Mouse (Mus musculus) thymus, postnatal 25 days (tissue): ENCODE results near the gene Fyn.

Source experiments
- DNase-seq: peaks from one replicate; pipeline ENCODE4 v3.0.0; 2022

The Fyn gene

GRCm38 (mm10) chr10:39414068-39414467 lies 45.4 kb downstream of the Fyn start:
- DNase-seq: no peak

- DNase-seq: no peak
Observed at GRCm38 (mm10) chr10:39415586-39415985, 46.9 kb downstream of the Fyn start.

DNA sequence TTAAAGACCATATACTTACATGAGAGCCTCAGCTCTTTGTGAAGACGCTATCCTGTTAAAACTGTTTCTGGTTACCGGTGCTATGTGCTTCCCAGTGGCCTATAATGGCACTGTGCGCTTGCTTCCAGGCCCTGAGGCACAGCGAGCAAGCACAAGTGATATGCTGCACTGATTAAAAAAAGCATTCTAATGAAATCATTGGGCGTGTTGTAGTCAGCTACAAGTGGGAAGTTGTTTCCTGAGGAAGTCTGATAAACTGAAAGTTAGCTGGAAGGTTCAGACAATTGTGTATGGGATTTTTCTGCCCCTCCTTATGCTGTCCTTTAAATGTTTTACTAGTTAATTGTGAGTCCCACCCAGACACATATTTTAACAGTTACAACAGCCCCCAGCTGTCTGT lies 49.0 kb downstream of the Fyn start:
- no peak for DNase-seq

DNA sequence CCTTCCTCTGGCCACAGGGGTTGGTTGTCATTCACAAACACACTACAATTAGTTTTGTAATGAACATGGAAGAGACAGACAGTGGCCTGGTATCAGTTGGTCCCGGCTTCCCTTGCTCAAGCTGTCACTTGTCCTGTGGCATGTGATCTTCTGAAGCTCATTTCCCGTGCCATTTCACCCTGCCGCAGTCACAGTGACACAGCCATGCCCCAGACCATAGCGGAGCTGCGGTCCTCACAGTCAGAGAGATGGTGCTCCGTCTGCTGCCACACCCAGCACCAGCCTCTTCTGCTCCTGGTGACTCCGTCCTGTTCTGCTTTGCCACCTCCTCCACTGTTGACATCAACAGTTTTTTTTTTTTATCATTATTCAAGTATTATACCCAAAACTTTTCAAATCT lies 49.7 kb downstream of the Fyn start:
- no peak for DNase-seq

GRCm38 (mm10) chr10:39420842-39421617 lies 52.4 kb downstream of the Fyn start:
- peak; percentile 27 for DNase-seq

GRCm38 (mm10) chr10:39421772-39422171 lies 53.1 kb downstream of the Fyn start:
- DNase-seq: no peak

DNA sequence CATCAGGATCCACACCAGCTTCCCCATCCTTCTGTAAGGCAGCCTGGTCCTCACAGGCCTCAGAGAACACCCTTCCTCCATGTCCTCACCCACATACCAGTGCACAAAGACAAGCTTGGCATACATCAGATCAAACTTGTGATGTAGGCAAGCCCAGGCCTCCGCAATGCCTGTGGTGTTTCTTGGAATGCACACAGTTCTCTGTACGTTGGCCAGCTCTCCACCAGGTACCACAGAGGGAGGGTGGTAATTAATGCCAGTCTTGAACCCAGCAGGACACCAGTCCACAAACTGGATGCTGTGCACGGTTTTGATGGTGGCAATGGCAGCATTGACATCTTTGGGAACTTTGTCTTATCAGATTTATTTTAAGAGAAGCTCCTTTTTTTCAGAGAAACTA lies 56.0 kb downstream of the Fyn start:
- DNase-seq: no peak

DNA sequence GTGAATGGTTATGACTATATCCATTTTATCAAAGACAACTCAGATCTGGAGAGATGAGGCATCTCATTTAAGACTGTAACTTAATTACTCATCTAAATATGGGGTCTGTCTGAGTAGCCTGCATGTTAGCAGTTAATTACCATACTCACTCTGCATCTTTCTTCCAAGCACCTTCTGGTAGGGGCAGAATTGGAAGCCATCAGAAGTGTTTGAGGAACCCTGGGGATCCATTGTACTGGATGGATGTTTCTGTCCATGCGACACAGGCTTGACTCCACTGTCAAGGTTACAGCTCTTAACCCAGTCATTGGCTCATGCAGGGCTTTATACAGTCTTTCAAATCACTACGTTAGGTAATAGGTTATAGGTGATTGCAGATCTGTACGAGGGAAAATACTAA lies 57.4 kb downstream of the Fyn start:
- DNase-seq: no peak

- DNase-seq: no peak
Observed at GRCm38 (mm10) chr10:39426833-39427490, 58.3 kb downstream of the Fyn start.

- DNase-seq: no peak
Observed at GRCm38 (mm10) chr10:39429661-39430060, 61.0 kb downstream of the Fyn start.

DNA sequence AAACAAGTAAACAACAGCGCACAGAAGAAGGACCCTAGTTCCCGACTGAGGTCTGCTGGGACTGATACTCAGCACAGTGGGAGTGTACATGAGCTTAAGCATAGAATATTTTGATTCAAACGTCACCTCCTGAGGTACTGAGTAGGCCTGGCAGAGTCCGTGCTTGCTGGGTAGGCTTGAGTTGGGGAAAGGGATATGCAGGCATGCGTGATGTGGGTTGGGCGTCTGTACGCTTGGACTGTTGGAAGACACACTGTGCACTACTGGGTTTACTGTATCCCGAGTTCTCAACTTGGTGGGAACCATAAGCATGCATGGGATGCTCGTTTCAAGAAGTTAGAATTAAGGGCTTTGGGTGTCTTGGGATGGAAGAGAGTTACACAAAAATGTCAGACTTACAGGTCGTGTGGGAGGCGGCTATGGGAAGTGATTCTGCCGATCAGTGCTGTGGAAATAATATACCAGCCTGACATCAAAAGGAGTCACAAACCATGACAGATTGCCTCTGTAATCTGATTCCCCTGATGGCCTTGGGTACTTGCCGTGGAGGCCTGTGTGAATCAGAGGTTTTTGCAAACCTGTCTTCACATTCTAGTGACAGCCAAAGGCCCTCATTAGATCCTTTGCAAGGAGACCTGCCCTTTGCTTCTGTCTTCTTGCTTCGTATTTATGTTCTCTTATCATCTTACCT lies 61.6 kb downstream of the Fyn start:
- DNase-seq: no peak

GRCm38 (mm10) chr10:39431265-39431664 lies 62.6 kb downstream of the Fyn start:
- no peak for DNase-seq

DNA sequence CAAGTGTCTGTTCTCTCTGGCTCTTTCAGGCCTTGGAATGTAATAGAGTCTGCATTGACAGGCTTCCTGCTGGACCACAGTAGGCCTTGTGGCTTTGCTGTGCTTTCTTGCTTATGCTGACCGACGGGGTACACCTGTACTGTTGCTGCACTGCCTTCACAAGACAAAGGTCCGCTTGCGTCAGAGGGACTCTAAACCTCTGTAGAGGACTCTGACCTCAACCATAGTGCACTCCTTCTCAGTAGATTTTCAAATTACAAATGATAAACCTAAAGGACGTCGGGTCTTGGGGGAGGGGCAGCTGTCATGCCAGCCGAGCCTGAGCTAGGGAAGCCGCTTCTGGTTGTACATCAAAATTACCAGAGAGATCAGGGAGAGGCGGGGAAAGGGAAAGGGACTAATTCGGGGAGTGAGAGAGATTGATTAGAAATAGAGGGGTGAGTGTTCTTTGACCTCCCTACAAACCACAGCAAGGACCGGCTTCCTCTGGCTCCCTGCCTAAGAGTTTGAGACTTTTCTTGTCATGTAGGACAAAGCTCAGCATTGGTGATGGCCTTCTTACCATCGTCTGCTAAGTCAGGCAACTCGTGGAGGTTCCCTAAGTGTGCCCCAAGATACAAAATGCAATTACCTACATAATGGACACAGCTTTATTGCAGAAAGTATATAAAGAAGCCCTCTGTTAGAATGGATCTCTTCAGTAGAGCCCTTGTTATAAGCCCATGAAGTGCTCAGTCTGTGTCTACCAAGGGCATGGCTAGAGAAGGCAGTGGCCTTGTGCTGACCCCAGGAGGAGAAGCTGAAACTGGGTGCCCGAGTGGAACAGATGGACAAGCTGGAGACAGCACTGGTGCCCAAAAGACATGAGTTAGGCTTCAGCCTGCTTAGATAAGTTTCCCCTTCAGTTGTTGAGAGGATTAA lies 64.3 kb downstream of the Fyn start:
- DNase-seq: no peak

DNA sequence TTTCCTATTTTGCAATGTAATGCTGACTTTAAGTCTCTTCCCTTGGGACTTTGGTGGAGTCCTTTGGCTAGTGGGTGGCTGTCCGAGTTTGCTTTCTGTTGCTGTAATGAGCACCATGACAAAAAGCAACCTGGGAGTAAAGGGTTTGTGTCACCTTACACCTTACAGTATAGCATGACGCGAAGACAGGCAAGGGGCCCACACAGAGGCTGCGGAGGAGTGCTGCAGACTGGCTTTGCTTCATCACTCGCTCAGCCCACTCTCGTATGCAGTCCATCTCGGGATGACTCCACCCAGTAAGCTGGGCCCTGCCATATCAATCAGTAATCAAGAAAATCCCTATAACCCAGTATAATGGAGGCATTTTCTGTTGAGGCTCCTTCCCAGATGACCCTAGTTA lies 65.2 kb downstream of the Fyn start:
- DNase-seq: no peak

GRCm38 (mm10) chr10:39434758-39435448 lies 66.2 kb downstream of the Fyn start:
- no peak for DNase-seq

- no peak for DNase-seq
Observed at GRCm38 (mm10) chr10:39438905-39439304, 70.2 kb downstream of the Fyn start.

DNA sequence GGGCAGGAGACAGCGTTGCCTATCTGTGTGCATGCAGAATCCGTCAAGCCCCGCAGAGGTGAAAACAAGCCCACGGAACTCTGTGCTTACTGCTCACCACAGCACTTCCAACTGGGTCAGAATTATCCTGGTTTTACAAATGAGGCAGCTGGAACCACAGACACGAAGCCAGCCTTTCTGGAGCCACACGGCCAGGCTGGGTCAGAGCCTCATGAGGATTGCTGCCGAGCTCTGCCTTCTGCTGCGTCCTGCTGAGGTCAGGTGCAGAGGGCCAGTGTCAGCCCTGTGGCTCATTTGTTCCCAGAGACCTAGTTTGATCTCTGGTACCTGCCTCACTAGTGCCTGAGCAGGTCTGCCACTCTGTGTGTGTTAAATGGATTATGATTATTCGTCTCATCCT lies 71.9 kb downstream of the Fyn start:
- DNase-seq: no peak

DNA sequence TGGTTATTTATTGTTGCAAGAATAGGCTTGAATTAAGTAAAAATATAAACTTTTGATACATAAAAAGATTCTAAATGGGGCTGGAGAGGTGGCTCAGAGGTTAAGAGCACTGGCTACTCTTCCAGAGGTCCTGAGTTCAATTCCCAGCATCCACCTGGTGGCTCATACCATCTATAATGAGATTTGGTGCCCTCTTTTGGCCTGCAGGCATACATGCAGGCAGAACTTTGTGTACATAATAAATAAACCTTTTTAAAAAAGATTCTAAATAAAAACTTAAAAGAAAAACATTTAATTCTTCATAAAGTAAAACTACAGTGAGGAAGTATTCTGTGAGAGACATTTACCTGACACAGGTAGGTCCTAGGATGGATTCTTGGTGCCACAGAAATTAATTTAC lies 73.0 kb downstream of the Fyn start:
- no peak for DNase-seq

DNA sequence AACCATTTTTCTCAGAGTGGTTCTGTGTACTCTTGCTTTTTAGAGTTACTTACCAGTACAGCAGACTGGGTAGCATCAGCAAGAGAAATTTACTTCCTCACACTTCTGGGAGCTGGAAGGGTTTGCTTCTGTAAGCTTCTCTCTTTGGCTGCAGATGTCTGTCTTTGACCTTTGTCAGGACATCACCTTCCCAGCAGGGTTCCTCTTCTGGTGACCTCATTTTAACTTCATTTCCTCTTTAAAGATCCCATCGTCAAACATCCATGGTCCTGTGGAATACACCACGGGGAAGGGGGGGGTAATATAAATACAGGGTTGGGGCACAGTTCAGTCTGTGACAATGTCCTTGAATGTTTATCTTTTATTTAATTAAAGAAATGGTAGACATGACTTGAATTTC lies 74.5 kb downstream of the Fyn start:
- no peak for DNase-seq

DNA sequence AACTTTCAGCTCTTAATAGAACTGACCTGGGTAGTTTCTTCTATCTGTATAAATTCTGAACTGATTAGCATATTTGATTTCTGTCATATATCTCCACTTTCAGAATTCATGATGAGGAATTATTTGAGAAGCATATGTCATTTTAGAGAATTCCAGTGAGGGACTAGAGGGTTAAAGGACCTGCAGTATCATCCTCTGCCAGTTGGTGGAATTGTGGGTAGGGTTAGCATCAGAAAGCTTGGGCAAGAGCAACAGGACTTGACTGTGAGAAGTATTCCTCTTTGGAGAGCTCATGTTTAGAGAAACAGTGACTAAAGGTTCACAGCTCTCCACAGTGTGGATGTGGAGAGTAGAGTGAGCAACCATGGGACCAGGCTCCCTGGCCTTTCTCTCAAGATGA lies 75.3 kb downstream of the Fyn start:
- DNase-seq: peak; percentile 23

- DNase-seq: no peak
Observed at GRCm38 (mm10) chr10:39445870-39446269, 77.2 kb downstream of the Fyn start.

GRCm38 (mm10) chr10:39446706-39447105 lies 78.1 kb downstream of the Fyn start:
- no peak for DNase-seq
